Mouse (Mus musculus): Measurements from ENCODE around the gene Tmem214. TPM values are rescaled to one million over a fixed set of nuclear protein-coding genes. Genes with fewer than 3 reads are reported as not detected.

Tmem214 gene
- polyA plus RNA-seq, 1 experiment = 122 TPM

GRCm38 (mm10) chr5:30912156-30912555, 44.3 kb downstream of the Tmem214 start:
- no peak for TF ChIP-seq CTCF (IDR thresholded peaks at IDR 0.05; ENCODE audit: borderline replicate concordance, insufficient read depth, low read length)
- no peak for TF ChIP-seq POLR2A (IDR thresholded peaks at IDR 0.05; ENCODE audit: low read depth, low read length)
- no peak overlapping the region for H3K4me3 ChIP-seq (ENCODE audit: insufficient read depth, low read length)
- H3K4me1 ChIP-seq (ENCODE audit: control insufficient read depth, insufficient read depth, low read length) = peaks cover 16% of the 10 kb centered on the region

DNA sequence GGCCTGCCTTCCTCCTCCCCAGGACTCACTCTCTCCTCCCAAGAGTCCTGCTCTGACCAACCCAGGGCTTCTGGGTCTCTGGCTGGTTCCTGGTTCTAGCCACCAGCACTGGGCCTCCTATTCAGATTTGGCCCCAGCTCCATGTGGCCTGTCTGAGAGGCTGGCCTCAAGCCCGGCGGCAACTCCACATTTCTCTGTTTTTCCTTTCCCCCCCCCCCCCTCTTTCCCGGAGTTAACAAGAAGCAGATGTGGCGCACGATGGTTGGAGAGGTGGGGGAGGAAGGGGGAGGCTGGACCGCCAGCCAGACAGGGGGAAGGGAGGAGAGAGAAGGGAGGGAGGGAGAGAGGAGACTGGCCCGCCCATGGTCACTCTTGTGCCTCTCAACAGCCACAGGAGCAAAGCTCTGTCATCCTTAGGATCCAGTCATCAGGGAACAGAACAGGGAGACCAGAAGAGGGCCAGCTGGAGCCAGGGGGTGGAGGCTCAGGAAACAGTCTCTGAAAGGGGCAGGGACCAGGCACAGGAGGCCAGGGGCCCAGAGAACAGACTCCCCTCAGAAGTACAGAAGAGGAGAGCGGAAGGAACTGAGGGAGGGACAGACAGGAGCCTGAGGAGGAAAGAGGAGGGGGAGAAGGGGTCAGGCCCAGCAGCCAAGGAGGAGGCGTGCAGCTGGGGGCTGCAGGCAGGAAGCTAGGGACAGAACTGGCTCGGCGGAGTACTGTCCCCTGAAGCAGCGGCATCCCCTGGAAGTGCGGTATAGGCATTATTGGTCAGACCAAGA, 45.4 kb downstream of the Tmem214 start, which contains the start of gene Emilin1:
Gene Emilin1, plus strand, starts transcription at position 343 of the 782 bp plus-strand sequence.
- Histone ChIP-seq H3K27ac (ENCODE audit: insufficient read depth, low read length) (peak within 1 kb of the TSS; percentile 94), H3K4me1 (ENCODE audit: control insufficient read depth, insufficient read depth, low read length) (peaks cover 16% of the 10 kb centered on the region), H3K4me3 (ENCODE audit: insufficient read depth, low read length) (peak within 1 kb of the TSS; percentile 63)
- TF ChIP-seq POLR2A (IDR thresholded peaks at IDR 0.05; ENCODE audit: low read depth, low read length) = peak; percentile 93
- no peak for TF ChIP-seq CTCF (IDR thresholded peaks at IDR 0.05; ENCODE audit: borderline replicate concordance, insufficient read depth, low read length)

More at GRCm38 (mm10) chr5:30912156-30912555, 44.3 kb downstream of the Tmem214 start:
- peak overlapping the region; percentile 94 for H3K27ac ChIP-seq (ENCODE audit: insufficient read depth, low read length)

DNA sequence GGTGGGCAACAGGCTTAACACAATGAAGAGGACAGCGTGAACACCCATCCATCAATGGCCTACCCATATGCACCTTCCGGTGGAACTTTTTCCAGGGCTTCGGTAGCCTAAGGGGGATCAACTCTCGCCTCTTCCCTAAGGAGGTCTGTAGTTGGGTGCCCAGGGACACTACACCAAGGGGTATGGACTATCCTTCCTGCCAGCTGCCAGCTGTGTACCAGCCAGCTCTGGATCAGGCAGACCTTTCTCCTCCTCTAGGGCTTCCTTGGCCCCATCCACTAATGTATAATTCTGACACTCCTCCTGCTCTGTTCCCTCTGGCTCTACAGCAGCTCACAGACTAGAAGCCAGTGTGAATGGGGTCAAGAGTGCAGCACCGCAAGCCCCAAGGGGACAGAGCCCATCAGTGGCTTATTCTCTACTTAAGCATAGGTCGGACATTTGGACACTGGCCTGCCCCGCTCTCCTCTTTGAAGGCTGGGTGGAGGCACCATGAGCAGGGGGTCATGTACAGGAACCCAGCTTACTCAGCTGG, 46.4 kb downstream of the Tmem214 start:
- no peak for TF ChIP-seq CTCF (IDR thresholded peaks at IDR 0.05; ENCODE audit: borderline replicate concordance, insufficient read depth, low read length)
- TF ChIP-seq POLR2A (IDR thresholded peaks at IDR 0.05; ENCODE audit: low read depth, low read length) = 0 out of 2 replicates have a peak, but pooled peaks have one; percentile 35
- Histone ChIP-seq H3K27ac (ENCODE audit: insufficient read depth, low read length) (peak overlapping the region; percentile 90), H3K4me3 (ENCODE audit: insufficient read depth, low read length) (peak overlapping the region; percentile 63), H3K4me1 (ENCODE audit: control insufficient read depth, insufficient read depth, low read length) (peaks cover 16% of the 10 kb centered on the region)

DNA sequence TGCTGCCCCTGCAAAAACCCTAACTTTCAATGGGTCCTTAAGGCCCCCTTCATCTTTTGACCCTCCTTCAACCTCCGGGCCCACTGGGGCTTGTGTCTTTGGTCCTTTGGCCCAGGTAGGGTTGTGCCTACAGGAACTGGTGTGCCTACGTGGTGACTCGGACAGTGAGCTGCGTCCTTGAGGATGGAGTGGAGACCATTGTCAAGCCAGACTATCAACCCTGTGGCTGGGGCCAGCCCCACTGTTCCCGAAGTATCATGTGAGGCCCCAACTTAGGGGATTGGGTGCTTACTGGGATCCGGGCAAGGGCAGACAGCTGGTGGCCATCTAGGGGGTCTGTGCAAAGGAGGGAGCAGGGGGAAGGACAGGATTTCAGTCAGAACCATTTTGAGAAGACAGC, 47.0 kb downstream of the Tmem214 start:
- Histone ChIP-seq H3K4me3 (ENCODE audit: insufficient read depth, low read length) (peak overlapping the region; percentile 63), H3K4me1 (ENCODE audit: control insufficient read depth, insufficient read depth, low read length) (peaks cover 10% of the 10 kb centered on the region), H3K27ac (ENCODE audit: insufficient read depth, low read length) (peak overlapping the region; percentile 90)
- TF ChIP-seq CTCF (IDR thresholded peaks at IDR 0.05; ENCODE audit: borderline replicate concordance, insufficient read depth, low read length) = no peak
- no peak for TF ChIP-seq POLR2A (IDR thresholded peaks at IDR 0.05; ENCODE audit: low read depth, low read length)

DNA sequence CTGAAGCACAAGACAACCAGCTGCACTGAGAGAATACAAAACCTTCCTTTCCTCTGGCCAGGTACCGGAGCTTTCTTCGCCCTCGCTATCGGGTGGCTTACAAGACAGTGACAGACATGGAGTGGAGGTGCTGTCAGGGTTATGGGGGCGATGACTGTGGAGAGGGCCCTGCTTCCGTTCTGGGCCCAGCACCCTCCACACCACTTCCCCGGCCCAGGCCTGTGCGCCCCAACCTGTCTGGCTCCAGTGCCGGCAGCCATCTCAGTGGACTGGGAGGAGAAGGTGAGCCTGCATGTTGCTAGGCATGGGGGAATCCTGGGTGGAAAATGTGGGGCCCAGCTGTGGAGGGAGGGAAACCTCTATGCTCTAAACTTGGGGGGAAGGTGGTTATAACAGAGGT, 47.6 kb downstream of the Tmem214 start:
- H3K4me3 ChIP-seq (ENCODE audit: insufficient read depth, low read length) = peak overlapping the region; percentile 63
- peaks cover 10% of the 10 kb centered on the region for H3K4me1 ChIP-seq (ENCODE audit: control insufficient read depth, insufficient read depth, low read length)
- peak overlapping the region; percentile 90 for H3K27ac ChIP-seq (ENCODE audit: insufficient read depth, low read length)
- TF ChIP-seq POLR2A (IDR thresholded peaks at IDR 0.05; ENCODE audit: low read depth, low read length) (no peak), CTCF (IDR thresholded peaks at IDR 0.05; ENCODE audit: borderline replicate concordance, insufficient read depth, low read length) (no peak)

DNA sequence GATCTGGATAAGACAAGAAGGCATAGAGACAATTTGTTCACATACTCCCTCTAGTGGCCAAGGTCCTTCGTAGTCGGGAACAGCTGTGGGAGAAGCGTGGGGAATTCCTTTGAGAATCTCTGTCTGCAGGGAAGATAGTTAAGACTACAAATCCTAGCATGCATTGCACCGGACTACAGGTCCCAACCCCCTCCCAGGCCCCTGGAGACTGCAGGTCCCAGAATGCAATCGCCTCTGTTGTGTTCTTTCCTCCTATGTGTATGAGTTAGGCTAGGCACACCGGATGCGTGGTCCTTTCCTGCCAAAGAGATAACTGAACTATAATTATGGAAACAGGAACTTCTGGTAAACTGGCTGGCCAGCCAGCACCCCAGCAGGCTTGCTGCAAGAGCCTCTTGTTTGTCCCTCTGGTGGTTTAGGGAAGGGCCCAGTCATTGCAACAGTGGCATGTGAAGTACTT, 48.2 kb downstream of the Tmem214 start:
- H3K4me3 ChIP-seq (ENCODE audit: insufficient read depth, low read length) = peak overlapping the region; percentile 13; the same call in 1 of the 2 replicates
- no peak overlapping the region for H3K27ac ChIP-seq (ENCODE audit: insufficient read depth, low read length)
- TF ChIP-seq POLR2A (IDR thresholded peaks at IDR 0.05; ENCODE audit: low read depth, low read length) = no peak
- TF ChIP-seq CTCF (IDR thresholded peaks at IDR 0.05; ENCODE audit: borderline replicate concordance, insufficient read depth, low read length) = peak; percentile 21; the same call in 1 of the 2 replicates
- H3K4me1 ChIP-seq (ENCODE audit: control insufficient read depth, insufficient read depth, low read length) = peaks cover 10% of the 10 kb centered on the region

GRCm38 (mm10) chr5:30916841-30917240, 49.0 kb downstream of the Tmem214 start:
- TF ChIP-seq POLR2A (IDR thresholded peaks at IDR 0.05; ENCODE audit: low read depth, low read length) = no peak
- TF ChIP-seq CTCF (IDR thresholded peaks at IDR 0.05; ENCODE audit: borderline replicate concordance, insufficient read depth, low read length) = no peak
- Histone ChIP-seq H3K27ac (ENCODE audit: insufficient read depth, low read length) (no peak overlapping the region), H3K4me3 (ENCODE audit: insufficient read depth, low read length) (no peak overlapping the region), H3K4me1 (ENCODE audit: control insufficient read depth, insufficient read depth, low read length) (peaks cover 11% of the 10 kb centered on the region)

- Histone ChIP-seq H3K4me3 (ENCODE audit: insufficient read depth, low read length) (no peak overlapping the region), H3K4me1 (ENCODE audit: control insufficient read depth, insufficient read depth, low read length) (peaks cover 8% of the 10 kb centered on the region), H3K27ac (ENCODE audit: insufficient read depth, low read length) (no peak overlapping the region)
- TF ChIP-seq CTCF (IDR thresholded peaks at IDR 0.05; ENCODE audit: borderline replicate concordance, insufficient read depth, low read length) (no peak), POLR2A (IDR thresholded peaks at IDR 0.05; ENCODE audit: low read depth, low read length) (no peak)
Measured at GRCm38 (mm10) chr5:30917348-30917747, 49.5 kb downstream of the Tmem214 start.

- Histone ChIP-seq H3K27ac (ENCODE audit: insufficient read depth, low read length) (no peak overlapping the region), H3K4me3 (ENCODE audit: insufficient read depth, low read length) (no peak overlapping the region), H3K4me1 (ENCODE audit: control insufficient read depth, insufficient read depth, low read length) (peaks cover 3% of the 10 kb centered on the region; the same call in 1 of the 2 replicates)
- no peak for TF ChIP-seq CTCF (IDR thresholded peaks at IDR 0.05; ENCODE audit: borderline replicate concordance, insufficient read depth, low read length)
- TF ChIP-seq POLR2A (IDR thresholded peaks at IDR 0.05; ENCODE audit: low read depth, low read length) = no peak
Measured at GRCm38 (mm10) chr5:30917891-30918670, 50.3 kb downstream of the Tmem214 start.

All from embryonic fibroblast, embryonic 13.5 days (primary cell).